Mouse (Mus musculus) limb, embryonic 15.5 days (tissue): ENCODE data around the gene Mogs. TPM values are rescaled to one million over a fixed set of nuclear protein-coding genes. Genes with fewer than 3 reads are reported as not detected.

Source experiments
- ATAC-seq: fragments of 200-750 bp; cut with Nextera tagmentation; 2 replicates; pipeline ENCODE4 v1.8.0; 2017; ENCODE audit warnings: low read depth, moderate TSS enrichment; ENCODE audit not compliant: insufficient number of reproducible peaks, low FRiP score, low TSS enrichment
- H3K27ac ChIP-seq: fragments of 300-500 bp; sonication (generic); 2 replicates; pipeline ENCODE4 v1.5.1; 2015; ENCODE audit warnings: moderate library complexity, mild to moderate bottlenecking, inconsistent platforms
- H3K27me3 ChIP-seq: fragments of 300-500 bp; sonication (generic); 2 replicates; pipeline ENCODE4 v1.6.1; 2015; ENCODE audit warnings: inconsistent platforms
- H3K36me3 ChIP-seq: fragments of 300-500 bp; sonication (generic); 2 replicates; pipeline ENCODE4 v1.6.1; 2015; ENCODE audit warnings: inconsistent platforms
- H3K4me1 ChIP-seq: fragments of 300-500 bp; sonication (generic); 2 replicates; pipeline ENCODE4 v1.6.1; 2015; ENCODE audit warnings: inconsistent platforms
- H3K4me2 ChIP-seq: fragments of 300-500 bp; sonication (generic); 2 replicates; pipeline ENCODE4 v1.6.1; 2015; ENCODE audit warnings: mild to moderate bottlenecking, inconsistent platforms
- H3K4me3 ChIP-seq: fragments of 300-500 bp; sonication (generic); 2 replicates; pipeline ENCODE4 v1.5.1; 2015; ENCODE audit warnings: mild to moderate bottlenecking, inconsistent platforms
- H3K9ac ChIP-seq: fragments of 300-500 bp; sonication (generic); 2 replicates; pipeline ENCODE4 v1.6.1; 2015; ENCODE audit warnings: inconsistent platforms
- H3K9me3 ChIP-seq: fragments of 300-500 bp; sonication (generic); 2 replicates; pipeline ENCODE4 v1.6.1; 2016; ENCODE audit warnings: inconsistent platforms
- WGBS: fragments of 180-500 bp; shearing (Covaris S2); methylation state at CpG from one replicate; pipeline ENCODE4 v1.1.7; 2015; 5-methylcytosine and 5-hydroxymethylcytosine counted together
- microRNA counts: library from miRNA; unstranded; fragments of <30 nt; microRNA quantifications from one replicate; lab custom pipeline; 2016
- microRNA-seq: library from miRNA; unstranded; fragments of <30 nt; microRNA quantifications from one replicate; pipeline ENCODE4, GENCODE M21; 2016
- polyA plus RNA-seq: library from polyadenylated mRNA; unstranded; fragments of >200 nt; fragmentation: Nextera tagmentation; extraction: Ambion mirVana; gene quantifications from 2 replicates; pipeline ENCODE4 v1.2.1, GENCODE M21; 2015

Gene Mogs
- polyA plus RNA-seq, 1 experiment from 2014 or later, result 53.8 TPM

GRCm38 (mm10) chr6:83162701-83163100 is 47.4 kb downstream of the Mogs start:
- Histone ChIP-seq H3K27me3 (peaks cover 29% of the 10 kb centered on the region), H3K27ac (no peak overlapping the region), H3K9ac (peak overlapping the region; percentile 45), H3K4me2 (peak overlapping the region; percentile 84), H3K4me3 (peak overlapping the region; percentile 46), H3K4me1 (peaks cover 38% of the 10 kb centered on the region), H3K36me3 (no peaks in the 10 kb centered on the region), H3K9me3 (no peaks in the 10 kb centered on the region)
- ATAC-seq, result no peak
- 2% methylated on average over 8 of the region's 8 CpGs for WGBS

GRCm38 (mm10) chr6:83165026-83165606 is 49.8 kb downstream of the Mogs start:
- peak overlapping the region; percentile 65 for H3K4me2 ChIP-seq
- H3K9me3 ChIP-seq, result no peaks in the 10 kb centered on the region
- peak overlapping the region; percentile 87 for H3K4me3 ChIP-seq
- H3K27ac ChIP-seq, result peak overlapping the region; percentile 86
- H3K4me1 ChIP-seq, result peaks cover 46% of the 10 kb centered on the region
- no peak; the same call in 1 of the 2 replicates for ATAC-seq
- peaks cover 26% of the 10 kb centered on the region for H3K27me3 ChIP-seq
- H3K36me3 ChIP-seq, result no peaks in the 10 kb centered on the region
- peak overlapping the region; percentile 89; the same call in 1 of the 2 replicates for H3K9ac ChIP-seq
- WGBS, result 5% methylated on average over 6 of the region's 6 CpGs

- peak within 1 kb of the TSS; percentile 89 for H3K9ac ChIP-seq
- ATAC-seq, result peak; percentile 86
- H3K27ac ChIP-seq, result peak within 1 kb of the TSS; percentile 86
- WGBS, result under 1% methylated on average over 52 of the region's 58 CpGs
- H3K9me3 ChIP-seq, result no peaks in the 10 kb centered on the region
- peaks cover 46% of the 10 kb centered on the region for H3K4me1 ChIP-seq
- no peaks in the 10 kb centered on the region for H3K36me3 ChIP-seq
- H3K27me3 ChIP-seq, result peaks cover 20% of the 10 kb centered on the region
- peak within 1 kb of the TSS; percentile 65 for H3K4me2 ChIP-seq
- peak within 1 kb of the TSS; percentile 87 for H3K4me3 ChIP-seq
Measured at GRCm38 (mm10) chr6:83165607-83166242, 50.4 kb downstream of the Mogs start, which contains the start of gene Dctn1. Dctn1 (plus strand) TSS chr6:83165920.

GRCm38 (mm10) chr6:83166243-83166630 is 50.9 kb downstream of the Mogs start:
- peaks cover 15% of the 10 kb centered on the region for H3K27me3 ChIP-seq
- H3K9me3 ChIP-seq, result no peaks in the 10 kb centered on the region
- peak overlapping the region; percentile 87 for H3K4me3 ChIP-seq
- H3K4me1 ChIP-seq, result peaks cover 42% of the 10 kb centered on the region
- H3K9ac ChIP-seq, result peak overlapping the region; percentile 89
- no peaks in the 10 kb centered on the region for H3K36me3 ChIP-seq
- H3K4me2 ChIP-seq, result peak overlapping the region; percentile 65
- ATAC-seq, result no peak
- under 1% methylated on average over 12 of the region's 12 CpGs for WGBS
- peak overlapping the region; percentile 86 for H3K27ac ChIP-seq

MicroRNA genes within 50 kb of the gene (microRNA counts, 519-probe panel; counts per million panel counts)
- microRNA mmu-miR-3470a+mmu-miR-3470b (lab: Ali Mortazavi, UCI), result 1,146 counts per million, percentile 6 among the panel's probes with 10 or more counts

Small RNAs within 50 kb of the gene (microRNA-seq; reads per million reads assigned to microRNA genes)
- gene Mir3470a, result not detected

Other genes starting within 250 kb of the Mogs start
- 1.5 and 2.1 TPM in 2 replicates for gene Sema4f, start 175.7 kb upstream of the Mogs start, polyA plus RNA-seq
- 0.70 and 0.86 TPM in 2 replicates for gene M1ap, start 168.6 kb upstream of the Mogs start, polyA plus RNA-seq
- gene Dok1, start 82.0 kb upstream of the Mogs start, polyA plus RNA-seq, result 13.1 and 15.7 TPM in 2 replicates
- gene Loxl3, start 81.3 kb upstream of the Mogs start, polyA plus RNA-seq, result 31.2 and 34.9 TPM in 2 replicates
- gene Aup1, start 61.0 kb upstream of the Mogs start, polyA plus RNA-seq, result 181 and 186 TPM in 2 replicates
- gene Htra2, start 60.2 kb upstream of the Mogs start, polyA plus RNA-seq, result 64.6 and 70.6 TPM in 2 replicates
- 0.57 and 1.3 TPM in 2 replicates for gene Dqx1, start 57.7 kb upstream of the Mogs start, polyA plus RNA-seq
- gene Tlx2, start 45.2 kb upstream of the Mogs start, polyA plus RNA-seq, result not detected in 2 replicates
- 29.2 and 31.9 TPM in 2 replicates for gene Pcgf1, start 37.6 kb upstream of the Mogs start, polyA plus RNA-seq
- gene Lbx2, start 29.1 kb upstream of the Mogs start, polyA plus RNA-seq, result 0.41 and 0.50 TPM in 2 replicates
- gene Ccdc142, start 13.9 kb upstream of the Mogs start, polyA plus RNA-seq, result 2.0 and 2.5 TPM in 2 replicates
- 2.5 and 3.5 TPM in 2 replicates for gene Gm42688, start 13.9 kb upstream of the Mogs start, polyA plus RNA-seq
- gene Mrpl53, start 6.5 kb upstream of the Mogs start, polyA plus RNA-seq, result 119 and 123 TPM in 2 replicates
- 89.8 and 91.4 TPM in 2 replicates for gene Wbp1, start 6.1 kb downstream of the Mogs start, polyA plus RNA-seq
- 9.9 and 10.0 TPM in 2 replicates for gene Ino80b, start 9.9 kb downstream of the Mogs start, polyA plus RNA-seq
- gene Rtkn, start 20.0 kb downstream of the Mogs start, polyA plus RNA-seq, result 76.7 and 79.5 TPM in 2 replicates
- gene Wdr54, start 40.9 kb downstream of the Mogs start, polyA plus RNA-seq, result 4.8 and 5.4 TPM in 2 replicates
- gene 1700003E16Rik, start 40.9 kb downstream of the Mogs start, polyA plus RNA-seq, result 3.1 and 3.4 TPM in 2 replicates
- gene Dctn1, start 50.4 kb downstream of the Mogs start, polyA plus RNA-seq, result 90.3 and 91.9 TPM in 2 replicates
- gene Slc4a5, start 104.3 kb downstream of the Mogs start, polyA plus RNA-seq, result 0.06 and 0.07 TPM in 2 replicates
- 31.1 and 34.0 TPM in 2 replicates for gene Mthfd2, start 210.4 kb downstream of the Mogs start, polyA plus RNA-seq
- 67.8 and 68.7 TPM in 2 replicates for gene Mob1a, start 210.5 kb downstream of the Mogs start, polyA plus RNA-seq
- gene Bola3, start 233.7 kb downstream of the Mogs start, polyA plus RNA-seq, result 102 and 104 TPM in 2 replicates